Mouse (Mus musculus): ENCODE measurements around the gene Pex5l.

Gene Pex5l

GRCm38 (mm10) chr3:32947486-32947885 lies 195.6 kb downstream of the Pex5l start:
- in situ Hi-C loops (cut with MseI, MboI): no loop called here

- in situ Hi-C loops (cut with MseI, MboI): no loop called here
These were observed 203.1 kb downstream of the Pex5l start for GRCm38 (mm10) chr3:32939802-32940501.

- in situ Hi-C loops (cut with MseI, MboI): no loop called here
These were observed 218.9 kb downstream of the Pex5l start for GRCm38 (mm10) chr3:32924168-32924567.

- in situ Hi-C loops (cut with MseI, MboI): no loop called here
These were observed 232.9 kb downstream of the Pex5l start for GRCm38 (mm10) chr3:32910071-32910551.

GRCm38 (mm10) chr3:32908400-32908799 lies 234.6 kb downstream of the Pex5l start:
- in situ Hi-C loops (cut with MseI, MboI): no loop called here

- in situ Hi-C loops (cut with MseI, MboI): no loop called here
These were observed 236.9 kb downstream of the Pex5l start for GRCm38 (mm10) chr3:32905850-32906779.

GRCm38 (mm10) chr3:32904599-32904998 lies 238.4 kb downstream of the Pex5l start:
- in situ Hi-C loops (cut with MseI, MboI): no loop called here

- in situ Hi-C loops (cut with MseI, MboI): no loop called here
These were observed 239.6 kb downstream of the Pex5l start for GRCm38 (mm10) chr3:32903462-32903861.

All from mouse trophoblast stem cell (cell line).